8 mouse cellular contexts compared by ENCODE assay signal in genomic region chr6:93912003-93912581, GRCm38 (mm10).
DNase-seq lines count a peak whose midpoint lies in the region; ATAC-seq lines count a peak whose summit lies in the region.

No protein-coding gene starts in this region.

- H3K27me3 ChIP-seq in kidney, embryonic 14.5 days (ENCODE audit: control insufficient read depth, insufficient read depth, low read length): no peaks in the 10 kb centered on the region
- H3K27me3 ChIP-seq in hindbrain, embryonic 12.5 days: no peaks in the 10 kb centered on the region
- no peaks in the 10 kb centered on the region for H3K27me3 ChIP-seq in midbrain, embryonic 12.5 days

- peak overlapping the region; percentile 45; the same call in 1 of the 2 replicates for H3K9ac ChIP-seq in kidney, embryonic 14.5 days (ENCODE audit: low read depth, low read length)
- peak overlapping the region; percentile 67 for H3K9ac ChIP-seq in hindbrain, embryonic 12.5 days
- H3K9ac ChIP-seq in midbrain, embryonic 12.5 days (replicated peaks): peak overlapping the region; percentile 64

- peak overlapping the region; percentile 40 for H3K4me3 ChIP-seq in kidney, embryonic 14.5 days (ENCODE audit: low read length)
- H3K4me3 ChIP-seq in hindbrain, embryonic 12.5 days: peak overlapping the region; percentile 47
- H3K4me3 ChIP-seq in midbrain, embryonic 12.5 days: peak overlapping the region; percentile 49

- H3K9me3 ChIP-seq in kidney, embryonic 14.5 days (ENCODE audit: control insufficient read depth, low read length): no peaks in the 10 kb centered on the region
- H3K9me3 ChIP-seq in hindbrain, embryonic 12.5 days (replicated peaks): no peaks in the 10 kb centered on the region
- no peaks in the 10 kb centered on the region for H3K9me3 ChIP-seq in midbrain, embryonic 12.5 days

- peaks cover 9% of the 10 kb centered on the region for H3K4me1 ChIP-seq in kidney, embryonic 14.5 days (ENCODE audit: control insufficient read depth, insufficient read depth, low read length)
- peaks cover 45% of the 10 kb centered on the region for H3K4me1 ChIP-seq in hindbrain, embryonic 12.5 days
- peaks cover 56% of the 10 kb centered on the region for H3K4me1 ChIP-seq in midbrain, embryonic 12.5 days

- WGBS in kidney, embryonic 14.5 days: 14% methylated on average over 8 of the region's 8 CpGs
- 5% methylated on average over 8 of the region's 8 CpGs for WGBS in hindbrain, embryonic 12.5 days
- 3% methylated on average over 8 of the region's 8 CpGs for WGBS in midbrain, embryonic 12.5 days

- peak; percentile 41 for ATAC-seq in kidney, embryonic 14.5 days (ENCODE audit: low FRiP score, low TSS enrichment)
- peak; percentile 20 for ATAC-seq in hindbrain, embryonic 12.5 days (ENCODE audit: low FRiP score)
- peak; percentile 2; the same call in 1 of the 2 replicates for ATAC-seq in midbrain, embryonic 12.5 days (ENCODE audit: low FRiP score, low read depth)

- peak overlapping the region; percentile 82 for H3K27ac ChIP-seq in kidney, embryonic 14.5 days (ENCODE audit: low read depth, low read length)
- H3K27ac ChIP-seq in hindbrain, embryonic 12.5 days: peak overlapping the region; percentile 95
- peak overlapping the region; percentile 98 for H3K27ac ChIP-seq in midbrain, embryonic 12.5 days (replicated peaks)

- H3K36me3 ChIP-seq in kidney, embryonic 14.5 days (ENCODE audit: control insufficient read depth, insufficient read depth, low read length): no peaks in the 10 kb centered on the region
- H3K36me3 ChIP-seq in hindbrain, embryonic 12.5 days: no peaks in the 10 kb centered on the region
- H3K36me3 ChIP-seq in midbrain, embryonic 12.5 days: no peaks in the 10 kb centered on the region

- peak overlapping the region; percentile 55 for H3K4me2 ChIP-seq in kidney, embryonic 14.5 days (replicated peaks; ENCODE audit: low read depth, low read length)
- H3K4me2 ChIP-seq in hindbrain, embryonic 12.5 days (replicated peaks): peak overlapping the region; percentile 64
- peak overlapping the region; percentile 72 for H3K4me2 ChIP-seq in midbrain, embryonic 12.5 days (replicated peaks)

- no peak for DNase-seq in kidney, adult 18-20 months
- DNase-seq in cerebellum, postnatal 14 days: peak; percentile 16 to 66
- DNase-seq in spleen, postnatal 10 days (ENCODE audit: low spot score in 2 of 2): no peak
- no peak for DNase-seq in thymus, postnatal 14 days
- no peak for DNase-seq in testis, postnatal 14 days (ENCODE audit: low spot score)

Comparison
In these comparisons a context has a peak if more than half of its experiments do, and no peak if none do; other contexts are left out.
1. DNase-seq: peak in cerebellum, postnatal 14 days (2 of 2); none in kidney, adult 18-20 months (single experiment), spleen, postnatal 10 days (0 of 2), thymus, postnatal 14 days (single experiment) and testis, postnatal 14 days (single experiment).
2. Peak in every context shown above with its lines, with median percentiles within 50 percentile points of each other: ATAC-seq, H3K27ac ChIP-seq, H3K4me2 ChIP-seq, H3K4me3 ChIP-seq and H3K9ac ChIP-seq.